Mouse (Mus musculus): Measurements from ENCODE around the gene Ankrd60. TPM values are rescaled to one million over a fixed set of nuclear protein-coding genes. Genes with fewer than 3 reads are reported as not detected.

Ankrd60 gene
- total and polyA plus RNA-seq, 3 experiments: not detected

DNA sequence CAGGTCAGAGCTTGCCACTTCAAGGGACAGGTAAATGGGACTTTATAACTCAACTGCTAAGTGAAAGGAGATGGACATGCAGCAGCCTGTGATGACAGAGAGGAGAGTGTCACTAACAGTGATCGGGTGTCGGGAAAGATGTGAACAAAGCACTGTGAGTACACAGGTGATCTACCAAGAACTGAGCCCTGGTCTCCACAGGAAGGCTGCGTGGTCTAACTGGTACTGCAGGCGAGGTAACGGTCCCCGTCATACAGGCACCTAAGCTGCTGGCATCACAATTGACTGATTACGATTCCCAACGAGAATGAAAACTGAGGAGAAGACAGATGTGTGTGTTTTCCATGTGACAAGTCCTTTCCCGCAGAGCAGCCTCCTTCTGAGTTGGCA lies 28.2 kb upstream of the Ankrd60 start:
- Histone ChIP-seq H3K4me3 (ENCODE audit: control insufficient read depth in 1 of 2, insufficient read depth in 1 of 2, low read depth in 2 of 2, low read length in 2 of 2) (no peak overlapping the region), H3K9me3 (replicated peaks; ENCODE audit: insufficient read depth, low read length) (no peaks in the 10 kb centered on the region), H3K79me2 (ENCODE audit: control insufficient read depth, insufficient read depth, low read length, poor library complexity) (no peaks in the 10 kb centered on the region), H3K9ac (ENCODE audit: control insufficient read depth, low read depth, low read length, poor library complexity, severe bottlenecking) (no peak overlapping the region), H3K36me3 (ENCODE audit: control insufficient read depth in 1 of 2, insufficient read depth in 2 of 2, low read length in 2 of 2) (no peaks in the 10 kb centered on the region), H3K27ac (ENCODE audit: control insufficient read depth, low read depth, low read length) (no peak overlapping the region), H3K27me3 (ENCODE audit: control insufficient read depth in 1 of 2, insufficient read depth in 2 of 2, low read length in 2 of 2) (no peaks in the 10 kb centered on the region), H3K4me1 (ENCODE audit: control insufficient read depth in 1 of 2, insufficient read depth in 2 of 2, low read length in 2 of 2) (no peaks in the 10 kb centered on the region)
- DNase-seq (ENCODE audit: low read depth, low spot score): no peak
- TF ChIP-seq ZC3H11A (IDR thresholded peaks at IDR 0.05; ENCODE audit: low read depth, low read length): no peak
- no peak for TF ChIP-seq TBP (IDR thresholded peaks at IDR 0.05; ENCODE audit: low read depth, low read length)
- TF ChIP-seq BHLHE40 (IDR thresholded peaks at IDR 0.05; ENCODE audit: borderline replicate concordance, low read depth, low read length): no peak
- TF ChIP-seq CTCF (IDR thresholded peaks at IDR 0.05 in 2 of 3, conservative IDR thresholded peaks at IDR 0.05 in 1 of 3; ENCODE audit: control insufficient read depth in 1 of 3, insufficient read depth in 1 of 3, low read depth in 2 of 3, low read length in 3 of 3, poor library complexity in 1 of 3, severe bottlenecking in 1 of 3): no peak
- TF ChIP-seq USF2 (IDR thresholded peaks at IDR 0.05; ENCODE audit: borderline replicate concordance in 1 of 2, insufficient read depth in 1 of 2, low read depth in 1 of 2, low read length in 2 of 2): no peak
- TF ChIP-seq MYC (IDR thresholded peaks at IDR 0.05; ENCODE audit: low read depth, low read length): no peak
- TF ChIP-seq RCOR1 (IDR thresholded peaks at IDR 0.05; ENCODE audit: low read depth, low read length): no peak
- no peak for TF ChIP-seq MYB (IDR thresholded peaks at IDR 0.05; ENCODE audit: low read depth, low read length)
- no peak for TF ChIP-seq ZMIZ1 (IDR thresholded peaks at IDR 0.05; ENCODE audit: low read depth, low read length)
- no peak for TF ChIP-seq MAZ (IDR thresholded peaks at IDR 0.05; ENCODE audit: low read depth, low read length)
- no peak for TF ChIP-seq SMC3 (IDR thresholded peaks at IDR 0.05; ENCODE audit: low read depth, low read length)
- TF ChIP-seq NELFE (IDR thresholded peaks at IDR 0.05; ENCODE audit: low read depth, low read length): no peak
- TF ChIP-seq E2F4 (IDR thresholded peaks at IDR 0.05; ENCODE audit: borderline replicate concordance, low read depth, low read length): no peak
- TF ChIP-seq JUND (IDR thresholded peaks at IDR 0.05; ENCODE audit: low read depth, low read length): no peak
- no peak for TF ChIP-seq KAT2A (conservative IDR thresholded peaks at IDR 0.05; ENCODE audit: low read depth, low read length)
- TF ChIP-seq ZNF384 (IDR thresholded peaks at IDR 0.05; ENCODE audit: low read depth, low read length): no peak
- TF ChIP-seq ETS1 (IDR thresholded peaks at IDR 0.05; ENCODE audit: low read depth, low read length): no peak

DNA sequence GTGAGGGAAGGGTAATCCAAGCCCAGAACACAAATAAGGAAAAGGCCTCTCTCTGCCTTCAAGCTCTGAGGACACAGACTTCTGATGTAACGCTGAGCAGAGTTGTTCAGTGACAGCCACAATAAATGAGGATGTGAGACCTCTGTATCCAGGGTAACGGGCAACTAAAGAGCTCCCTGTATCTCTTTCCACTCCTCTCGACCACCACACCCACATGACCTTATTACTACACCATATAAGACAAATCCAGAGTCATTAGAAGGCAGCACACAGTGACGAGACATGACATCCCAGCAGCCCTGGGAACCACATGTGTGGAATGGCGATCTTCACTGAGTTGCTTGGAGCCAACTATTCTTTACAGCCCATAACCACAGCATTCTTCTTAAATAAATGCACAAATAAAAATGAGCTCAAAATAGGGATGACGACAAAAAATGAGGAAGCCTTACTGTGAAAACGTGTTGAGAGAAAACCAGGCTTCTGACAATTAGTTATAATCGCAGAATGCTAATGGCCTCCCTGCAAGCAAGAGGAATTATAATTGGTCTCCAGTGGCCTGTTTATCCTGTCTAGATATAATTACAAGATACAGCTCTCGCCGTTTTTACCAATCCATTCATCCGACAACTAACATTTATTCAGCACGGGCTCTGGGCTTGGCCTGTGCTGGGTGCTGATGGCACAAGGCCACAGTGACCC lies 27.7 kb upstream of the Ankrd60 start:
- Histone ChIP-seq H3K4me3 (ENCODE audit: control insufficient read depth in 1 of 2, insufficient read depth in 1 of 2, low read depth in 2 of 2, low read length in 2 of 2) (no peak overlapping the region), H3K79me2 (ENCODE audit: control insufficient read depth, insufficient read depth, low read length, poor library complexity) (no peaks in the 10 kb centered on the region), H3K9me3 (replicated peaks; ENCODE audit: insufficient read depth, low read length) (no peaks in the 10 kb centered on the region), H3K36me3 (ENCODE audit: control insufficient read depth in 1 of 2, insufficient read depth in 2 of 2, low read length in 2 of 2) (no peaks in the 10 kb centered on the region), H3K9ac (ENCODE audit: control insufficient read depth, low read depth, low read length, poor library complexity, severe bottlenecking) (no peak overlapping the region), H3K27me3 (ENCODE audit: control insufficient read depth in 1 of 2, insufficient read depth in 2 of 2, low read length in 2 of 2) (no peaks in the 10 kb centered on the region), H3K4me1 (ENCODE audit: control insufficient read depth in 1 of 2, insufficient read depth in 2 of 2, low read length in 2 of 2) (no peaks in the 10 kb centered on the region), H3K27ac (ENCODE audit: control insufficient read depth, low read depth, low read length) (no peak overlapping the region)
- no peak for TF ChIP-seq MAFK (IDR thresholded peaks at IDR 0.05; ENCODE audit: borderline replicate concordance, low read depth, low read length)
- no peak for TF ChIP-seq TCF12 (IDR thresholded peaks at IDR 0.05; ENCODE audit: low read depth, low read length)
- TF ChIP-seq USF1 (IDR thresholded peaks at IDR 0.05; ENCODE audit: low read depth, low read length): no peak
- no peak for TF ChIP-seq MYC (IDR thresholded peaks at IDR 0.05; ENCODE audit: low read depth, low read length)
- TF ChIP-seq SMC3 (IDR thresholded peaks at IDR 0.05; ENCODE audit: low read depth, low read length): no peak
- TF ChIP-seq CTCF (IDR thresholded peaks at IDR 0.05 in 2 of 3, conservative IDR thresholded peaks at IDR 0.05 in 1 of 3; ENCODE audit: control insufficient read depth in 1 of 3, insufficient read depth in 1 of 3, low read depth in 2 of 3, low read length in 3 of 3, poor library complexity in 1 of 3, severe bottlenecking in 1 of 3): no peak
- TF ChIP-seq ZNF384 (IDR thresholded peaks at IDR 0.05; ENCODE audit: low read depth, low read length): no peak
- TF ChIP-seq POLR2AphosphoS2 (IDR thresholded peaks at IDR 0.05; ENCODE audit: low read length): no peak
- no peak for TF ChIP-seq CHD1 (IDR thresholded peaks at IDR 0.05; ENCODE audit: low read depth, low read length)
- TF ChIP-seq KAT2A (conservative IDR thresholded peaks at IDR 0.05; ENCODE audit: low read depth, low read length): no peak
- TF ChIP-seq E2F4 (IDR thresholded peaks at IDR 0.05; ENCODE audit: borderline replicate concordance, low read depth, low read length): no peak
- TF ChIP-seq SIN3A (IDR thresholded peaks at IDR 0.05; ENCODE audit: low read length): no peak
- no peak for TF ChIP-seq POLR2AphosphoS5 (IDR thresholded peaks at IDR 0.05; ENCODE audit: borderline replicate concordance, low read depth, low read length)
- TF ChIP-seq GATA1 (IDR thresholded peaks at IDR 0.05; ENCODE audit: low read depth, low read length): no peak
- no peak for TF ChIP-seq JUND (IDR thresholded peaks at IDR 0.05; ENCODE audit: low read depth, low read length)
- TF ChIP-seq MXI1 (IDR thresholded peaks at IDR 0.05; ENCODE audit: low read depth, low read length): no peak
- no peak for TF ChIP-seq ZMIZ1 (IDR thresholded peaks at IDR 0.05; ENCODE audit: low read depth, low read length)
- no peak for TF ChIP-seq RAD21 (IDR thresholded peaks at IDR 0.05; ENCODE audit: low read depth, low read length)
- no peak for DNase-seq (ENCODE audit: low read depth, low spot score)

Measured in MEL (cell line).